Mouse (Mus musculus): Measurements from ENCODE around the gene Fign. TPM values are rescaled to one million over a fixed set of nuclear protein-coding genes. Genes with fewer than 3 reads are reported as not detected.
A peak's percentile ranks its signal among the peaks of the same experiment; 100 is the strongest.

Fign gene
- total RNA-seq (2021), result 1 to 10 TPM; 8.7 to 8.8 TPM
- long read RNA-seq, experiment 1, result 0 reads
- long read RNA-seq, experiment 2, full-length matches to known transcripts, result 1 of 5 reads
- long read RNA-seq, experiment 2, partial matches to known transcripts, result 0 of 5 reads
- long read RNA-seq, experiment 2, other reads (novel, unspliced or antisense), result 4 of 5 reads

- DNase-seq (ENCODE audit: low spot score in 2 of 2), result peak; percentile 59 to 63
Measured at GRCm38 (mm10) chr2:64097937-64098617, at the start of gene Fign. TSS of gene Fign (minus strand) at chr2:64098038.

- DNase-seq (ENCODE audit: low spot score in 2 of 2), result no peak
Measured at GRCm38 (mm10) chr2:64133597-64133996, 35.8 kb upstream of the Fign start.

GRCm38 (mm10) chr2:64120495-64120894 is 22.7 kb upstream of the Fign start:
- no peak for DNase-seq (ENCODE audit: low spot score in 2 of 2)

- DNase-seq (ENCODE audit: low spot score in 2 of 2), result no peak
Measured at GRCm38 (mm10) chr2:64116613-64117012, 18.8 kb upstream of the Fign start.

- no peak for DNase-seq (ENCODE audit: low spot score in 2 of 2)
Measured at GRCm38 (mm10) chr2:64111133-64111532, 13.3 kb upstream of the Fign start.

GRCm38 (mm10) chr2:64109860-64110259 is 12.0 kb upstream of the Fign start:
- DNase-seq (ENCODE audit: low spot score in 2 of 2), result no peak

GRCm38 (mm10) chr2:64108040-64108439 is 10.2 kb upstream of the Fign start:
- DNase-seq (ENCODE audit: low spot score in 2 of 2), result no peak

- DNase-seq (ENCODE audit: low spot score in 2 of 2), result peak in 1 of 2 experiments; percentile 30
Measured at GRCm38 (mm10) chr2:64098618-64099320, 931 bp upstream of the Fign start.

- no peak for DNase-seq (ENCODE audit: low spot score in 2 of 2)
Measured at GRCm38 (mm10) chr2:64096721-64097411, 972 bp downstream of the Fign start.

- DNase-seq (ENCODE audit: low spot score in 2 of 2), result no peak
Measured at GRCm38 (mm10) chr2:64096176-64096575, 1.7 kb downstream of the Fign start.

GRCm38 (mm10) chr2:64095561-64095960 is 2.3 kb downstream of the Fign start:
- no peak for DNase-seq (ENCODE audit: low spot score in 2 of 2)

- DNase-seq (ENCODE audit: low spot score in 2 of 2), result no peak
Measured at GRCm38 (mm10) chr2:64093087-64093486, 4.8 kb downstream of the Fign start.

GRCm38 (mm10) chr2:64083853-64084427 is 13.9 kb downstream of the Fign start:
- DNase-seq (ENCODE audit: low spot score in 2 of 2), result no peak

- no peak for DNase-seq (ENCODE audit: low spot score in 2 of 2)
Measured at GRCm38 (mm10) chr2:64079765-64080164, 18.1 kb downstream of the Fign start.

- DNase-seq (ENCODE audit: low spot score in 2 of 2), result no peak
Measured at GRCm38 (mm10) chr2:64078551-64078950, 19.3 kb downstream of the Fign start.

- DNase-seq (ENCODE audit: low spot score in 2 of 2), result no peak
Measured at GRCm38 (mm10) chr2:64077846-64078245, 20.0 kb downstream of the Fign start.

GRCm38 (mm10) chr2:64075873-64076272 is 22.0 kb downstream of the Fign start:
- DNase-seq (ENCODE audit: low spot score in 2 of 2), result no peak

GRCm38 (mm10) chr2:64074602-64075389 is 23.0 kb downstream of the Fign start:
- DNase-seq (ENCODE audit: low spot score in 2 of 2), result no peak

GRCm38 (mm10) chr2:64072158-64072557 is 25.7 kb downstream of the Fign start:
- no peak for DNase-seq (ENCODE audit: low spot score in 2 of 2)

GRCm38 (mm10) chr2:64069950-64070695 is 27.7 kb downstream of the Fign start:
- no peak for DNase-seq (ENCODE audit: low spot score in 2 of 2)

Data from adrenal gland, postnatal 4 days (tissue).